Mouse (Mus musculus): ENCODE data around the gene Lrrc23.
"Not testable (repeated sequence)": the region's sequence is repeated elsewhere in the genome, so short reads cannot be mapped to it uniquely, and the experiment has no call there.

The Lrrc23 gene

DNA sequence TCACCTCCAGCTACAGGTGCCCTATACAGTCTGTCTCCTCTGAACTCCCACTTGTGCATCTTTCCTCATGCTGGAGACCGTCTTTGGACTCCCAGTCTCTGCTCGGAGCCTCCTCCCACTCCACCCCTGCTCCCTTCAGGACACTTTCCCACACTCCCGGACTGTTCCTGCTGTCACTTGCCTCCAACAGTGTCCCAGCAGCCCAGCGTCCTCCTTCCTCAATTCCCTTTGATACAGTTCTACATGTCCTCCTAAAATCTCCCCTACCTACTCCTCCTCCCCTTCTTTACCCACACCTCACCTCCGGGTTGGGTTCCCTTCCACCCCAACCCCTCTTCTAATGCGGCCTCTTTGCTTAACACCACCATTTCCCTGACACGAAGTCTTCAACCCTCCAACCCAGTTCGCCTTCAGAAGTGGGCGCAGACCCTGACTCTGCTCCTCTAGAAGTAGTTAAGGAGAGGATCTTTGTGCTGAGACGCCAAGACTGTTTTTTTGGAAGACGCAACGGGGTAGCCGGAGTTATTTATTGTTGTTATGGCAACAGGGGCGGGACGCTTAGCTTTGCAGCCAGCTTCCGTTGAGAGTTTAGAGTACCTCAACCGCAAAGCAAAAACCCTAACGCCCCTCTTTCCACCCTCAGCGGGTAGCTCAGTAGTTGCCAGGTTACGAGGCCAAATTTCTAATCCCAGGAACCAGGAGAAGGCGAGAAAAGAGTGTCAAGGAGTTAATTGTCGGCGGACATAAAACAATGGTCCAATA, at the start of gene Lrrc23:
Gene Lrrc23, minus strand, starts transcription at position 506 of the 762 bp plus-strand sequence.
- peak; percentile 70 to 78 for DNase-seq

DNA sequence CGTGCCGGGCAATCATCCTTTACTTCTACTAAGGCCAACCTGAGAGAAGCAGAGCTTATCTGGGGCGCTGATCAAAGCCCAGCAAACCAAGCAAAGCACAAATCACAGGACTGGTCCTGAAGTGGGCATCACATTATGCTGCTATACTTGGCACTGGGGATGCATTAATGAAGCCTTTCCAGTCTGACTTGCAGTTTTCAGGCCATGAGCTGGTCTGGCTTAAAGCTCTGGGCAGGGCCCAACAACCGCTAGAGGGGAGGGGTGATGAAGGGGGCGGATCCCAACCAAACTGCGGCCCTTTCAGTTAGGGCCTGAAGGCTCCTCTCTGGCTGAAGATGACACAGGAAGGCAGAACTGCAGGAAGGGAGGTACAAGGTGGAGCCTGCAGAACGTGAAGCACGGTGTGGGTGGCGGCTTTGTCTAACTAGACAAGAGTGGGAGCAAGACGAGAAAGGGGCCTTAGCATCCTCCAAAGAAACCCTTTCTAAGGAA, 48.6 kb upstream of the Lrrc23 start:
- DNase-seq = peak; percentile 21 to 60

DNA sequence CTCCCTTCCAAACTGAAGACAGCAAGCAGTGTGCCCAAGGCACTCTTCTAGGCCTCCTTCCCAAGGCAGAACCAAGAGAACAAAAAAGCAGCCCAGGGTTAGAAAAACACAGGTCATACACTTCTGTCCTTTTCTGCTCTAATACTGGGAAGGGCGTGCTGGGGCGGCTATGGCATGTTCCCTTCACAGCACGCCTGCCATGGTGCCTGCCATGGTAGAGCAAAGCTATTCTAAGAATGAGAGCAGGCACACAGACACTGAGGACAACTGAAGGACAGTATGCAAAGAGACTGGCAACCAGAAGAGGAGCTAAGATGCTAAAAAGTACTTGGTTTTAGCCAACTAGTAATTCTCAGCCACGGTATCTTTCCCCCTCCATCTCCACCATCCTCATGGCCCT, 42.5 kb upstream of the Lrrc23 start:
- DNase-seq = no peak

DNA sequence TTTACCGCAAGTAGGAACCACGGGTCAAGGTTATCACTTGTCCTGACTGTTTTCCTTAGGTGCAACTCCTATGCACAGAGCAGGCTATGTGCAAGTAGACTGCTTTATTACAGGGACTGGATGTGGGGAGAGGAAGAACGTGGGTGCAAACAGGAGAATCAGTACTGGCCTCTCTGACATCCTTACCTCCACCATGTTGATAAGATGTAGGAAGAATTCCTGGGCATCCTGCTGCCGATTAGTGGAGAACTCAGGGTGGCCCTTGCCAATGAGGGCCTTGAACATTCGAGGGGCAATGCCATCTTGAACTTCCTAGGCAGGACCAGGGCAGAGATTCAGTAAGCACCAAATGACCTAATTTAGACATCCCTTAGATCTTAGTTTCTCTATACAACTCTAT, 41.4 kb upstream of the Lrrc23 start:
- no peak for DNase-seq

DNA sequence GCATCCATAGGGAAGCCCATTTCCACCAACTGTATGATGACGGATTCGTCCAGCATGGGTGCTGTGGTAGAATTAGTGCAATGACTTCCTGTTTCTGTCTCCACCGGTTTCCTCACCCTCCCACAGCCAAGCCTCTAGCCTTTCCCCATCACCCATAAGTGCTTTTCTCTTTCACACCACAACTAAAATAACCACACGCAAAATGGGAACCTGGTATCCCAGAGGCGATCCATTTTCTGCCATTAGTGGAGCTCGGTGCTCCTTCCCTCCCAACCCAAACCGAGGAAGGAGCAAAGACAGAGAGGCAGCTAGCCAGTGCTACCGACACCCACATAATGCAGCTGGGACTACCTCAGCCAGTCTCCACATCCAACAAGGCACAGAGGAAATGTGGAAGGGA, 38.4 kb upstream of the Lrrc23 start:
- no peak for DNase-seq

DNA sequence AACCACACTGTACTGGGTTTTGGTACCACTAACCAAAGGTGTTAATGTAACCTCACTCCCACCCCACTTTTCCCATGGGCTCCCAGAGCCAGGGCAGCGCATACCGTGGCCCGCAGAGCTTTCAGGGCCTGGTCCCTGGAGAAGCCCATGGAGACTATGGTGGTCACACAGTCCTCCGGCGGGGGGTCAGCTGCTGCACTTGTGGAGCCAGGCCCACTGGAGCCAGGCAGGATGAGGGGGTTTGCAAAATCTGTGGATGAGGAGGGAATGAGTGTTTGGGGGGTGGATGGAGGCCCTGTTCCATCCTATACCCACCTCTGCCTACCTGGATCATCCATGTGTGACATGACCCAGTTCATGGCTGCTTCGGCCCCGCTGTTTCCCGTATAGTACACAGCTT, 38.0 kb upstream of the Lrrc23 start:
- DNase-seq = no peak

DNA sequence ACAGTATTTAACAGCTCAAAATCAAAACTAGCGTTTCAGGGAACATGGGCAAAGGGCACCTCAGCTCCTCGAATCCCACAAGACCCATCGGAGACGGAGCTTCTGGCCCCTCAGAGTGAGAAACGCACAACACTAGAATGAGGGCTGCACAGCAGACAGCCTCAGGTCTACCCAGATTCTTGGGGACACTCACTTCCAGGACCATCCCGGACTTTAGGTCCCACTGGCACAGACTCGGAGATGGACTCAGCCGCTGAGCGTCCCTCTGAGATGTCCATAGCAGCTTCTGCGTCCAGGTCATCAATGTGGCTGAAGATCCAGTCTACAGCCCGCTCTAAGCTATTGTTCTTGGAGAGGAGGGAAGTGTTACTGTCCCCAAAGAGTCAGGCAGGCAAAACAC, 37.6 kb upstream of the Lrrc23 start:
- DNase-seq = no peak

DNA sequence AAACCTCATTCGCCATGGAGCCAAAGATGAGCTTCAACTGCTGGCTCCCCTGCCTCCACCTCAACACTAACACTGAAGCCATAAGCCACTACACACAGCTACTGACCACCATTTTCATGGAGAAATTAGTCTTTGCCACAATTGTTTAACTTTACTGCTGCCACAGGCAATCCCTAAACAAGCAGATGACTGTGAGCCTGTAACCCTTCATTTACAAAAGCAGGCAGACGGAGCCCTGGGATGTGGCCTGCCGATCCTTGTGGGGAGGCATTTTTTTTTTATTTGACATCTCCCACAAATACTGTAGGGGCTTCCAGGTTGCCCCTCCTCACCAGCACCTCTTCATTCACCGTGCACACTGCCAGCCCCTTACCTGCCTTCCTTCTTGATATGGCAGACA, 37.1 kb upstream of the Lrrc23 start:
- no peak for DNase-seq

DNA sequence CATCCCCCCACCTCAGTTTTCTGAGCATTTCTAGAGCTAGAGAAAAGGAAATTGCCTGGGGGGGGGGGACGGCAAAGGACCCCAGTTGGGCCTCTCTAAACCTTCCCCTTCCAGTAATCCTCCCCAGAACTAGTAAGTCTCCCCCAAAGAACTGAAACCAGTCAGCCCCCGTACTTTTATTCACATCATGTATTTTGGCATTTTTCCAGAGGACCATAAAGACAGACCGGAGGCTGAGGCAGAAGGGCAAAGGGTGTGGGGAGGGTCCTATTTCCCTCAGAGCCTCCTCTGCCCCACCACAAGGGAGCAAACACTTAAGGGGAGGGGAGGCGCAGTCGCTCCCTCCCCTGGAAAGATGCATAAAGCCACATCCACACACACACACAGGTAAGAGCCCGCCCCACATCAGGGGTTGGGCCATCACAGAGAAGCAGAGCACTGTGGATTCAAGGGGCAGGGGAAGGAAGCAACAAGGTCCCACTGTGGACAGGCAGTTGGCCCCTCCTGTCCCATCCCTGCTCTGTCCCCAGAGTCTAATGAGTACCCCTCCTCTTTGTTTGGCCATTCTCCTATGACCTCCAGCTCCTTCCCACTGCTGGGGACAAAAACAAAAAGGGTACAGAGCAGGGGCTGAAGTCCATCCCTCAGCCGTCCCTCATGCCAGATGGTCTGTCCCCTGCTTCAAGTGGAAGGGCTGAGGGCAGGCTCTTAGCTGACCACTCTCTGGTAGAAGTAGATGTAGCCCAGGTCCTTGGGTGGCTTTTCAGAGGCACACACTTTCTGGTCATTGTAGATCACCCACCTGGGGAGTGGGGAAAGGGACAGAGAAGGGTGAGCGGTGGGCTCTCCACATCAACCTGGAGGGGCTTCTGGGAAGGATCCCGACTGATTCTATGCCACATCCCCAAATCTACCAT, 35.6 kb upstream of the Lrrc23 start:
- DNase-seq = no peak

DNA sequence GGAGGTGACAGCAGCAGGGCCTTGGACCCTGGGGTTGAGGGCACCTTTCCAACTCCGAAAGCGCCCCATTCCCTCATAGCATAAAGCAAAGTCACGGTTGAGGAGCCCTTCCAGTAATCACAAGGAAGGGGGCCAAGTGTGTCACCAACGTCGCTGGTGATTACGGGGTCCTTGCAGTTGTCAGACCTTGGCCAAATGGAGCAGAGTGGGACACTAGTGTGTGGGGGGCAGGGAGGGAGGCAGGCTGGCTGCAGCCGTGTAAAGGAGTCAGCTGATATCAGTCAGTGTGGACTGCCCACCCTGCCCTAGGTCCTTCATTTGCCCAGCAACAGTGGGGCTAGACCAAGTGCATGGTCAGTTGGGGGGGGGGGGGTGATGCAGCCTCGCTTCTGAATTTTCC, 34.9 kb upstream of the Lrrc23 start:
- DNase-seq = no peak

DNA sequence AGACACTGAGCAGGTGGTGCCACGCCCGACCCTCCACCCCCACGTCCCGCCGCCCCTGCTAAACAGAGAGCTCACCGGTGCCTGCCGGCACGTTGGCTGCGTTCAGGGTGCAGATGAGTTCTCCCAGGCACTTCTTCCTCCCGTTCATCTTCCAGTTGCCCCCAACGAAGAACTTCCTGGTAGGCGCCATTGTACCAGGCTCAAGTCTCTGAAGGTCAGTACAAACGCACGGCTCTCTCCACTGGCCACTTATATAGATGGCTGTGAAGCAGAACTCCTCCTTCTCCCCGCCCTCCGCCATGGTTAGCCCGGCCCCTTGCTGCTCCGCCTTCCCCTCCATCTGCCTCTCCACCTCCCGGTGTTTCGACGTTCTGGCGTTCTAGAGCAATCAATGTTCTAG, 34.4 kb upstream of the Lrrc23 start, which contains the start of gene Tpi1:
Gene Tpi1, minus strand, starts transcription at position 364 of the 400 bp plus-strand sequence.
- DNase-seq = peak; percentile 81 to 82

DNA sequence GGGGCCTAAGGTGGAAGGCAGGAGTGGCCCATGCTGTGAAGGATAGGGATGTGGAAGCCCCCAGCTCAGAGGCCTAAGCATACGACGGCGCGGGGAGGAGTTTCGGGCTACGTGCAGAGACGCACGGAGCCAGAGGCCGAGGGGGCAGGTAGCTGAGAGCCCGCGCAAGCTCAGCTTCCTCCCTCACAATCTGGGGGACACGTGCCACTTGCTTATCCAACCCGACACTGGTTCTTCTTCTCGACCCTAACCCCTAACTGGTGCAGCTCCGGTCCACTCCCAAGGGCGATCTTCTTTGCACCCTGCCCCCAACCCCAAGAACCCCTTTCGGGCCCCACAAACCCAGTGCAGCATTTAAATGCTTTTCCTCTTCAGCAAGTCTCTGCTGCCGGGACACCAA, 34.0 kb upstream of the Lrrc23 start:
- DNase-seq = peak; percentile 67 to 78

DNA sequence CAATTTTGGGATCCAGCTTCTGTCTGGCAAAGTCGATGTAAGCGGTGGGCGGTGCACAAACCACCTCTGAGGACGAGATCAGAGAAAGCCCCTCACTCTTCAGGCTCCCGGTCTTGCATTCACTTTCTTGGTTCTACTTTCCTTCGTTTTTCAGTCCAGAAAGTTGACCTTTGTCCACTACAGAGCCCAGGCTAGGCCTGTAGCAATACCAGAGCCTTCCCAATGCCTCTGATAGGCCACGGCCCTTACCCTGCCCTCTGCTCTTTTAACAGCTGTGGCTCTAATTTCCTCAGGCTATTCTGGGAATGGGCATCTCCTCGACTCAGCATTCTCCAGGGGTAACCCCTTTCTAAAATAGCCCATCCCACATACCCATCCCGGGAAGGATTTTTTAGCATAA, 33.3 kb upstream of the Lrrc23 start:
- no peak for DNase-seq

DNA sequence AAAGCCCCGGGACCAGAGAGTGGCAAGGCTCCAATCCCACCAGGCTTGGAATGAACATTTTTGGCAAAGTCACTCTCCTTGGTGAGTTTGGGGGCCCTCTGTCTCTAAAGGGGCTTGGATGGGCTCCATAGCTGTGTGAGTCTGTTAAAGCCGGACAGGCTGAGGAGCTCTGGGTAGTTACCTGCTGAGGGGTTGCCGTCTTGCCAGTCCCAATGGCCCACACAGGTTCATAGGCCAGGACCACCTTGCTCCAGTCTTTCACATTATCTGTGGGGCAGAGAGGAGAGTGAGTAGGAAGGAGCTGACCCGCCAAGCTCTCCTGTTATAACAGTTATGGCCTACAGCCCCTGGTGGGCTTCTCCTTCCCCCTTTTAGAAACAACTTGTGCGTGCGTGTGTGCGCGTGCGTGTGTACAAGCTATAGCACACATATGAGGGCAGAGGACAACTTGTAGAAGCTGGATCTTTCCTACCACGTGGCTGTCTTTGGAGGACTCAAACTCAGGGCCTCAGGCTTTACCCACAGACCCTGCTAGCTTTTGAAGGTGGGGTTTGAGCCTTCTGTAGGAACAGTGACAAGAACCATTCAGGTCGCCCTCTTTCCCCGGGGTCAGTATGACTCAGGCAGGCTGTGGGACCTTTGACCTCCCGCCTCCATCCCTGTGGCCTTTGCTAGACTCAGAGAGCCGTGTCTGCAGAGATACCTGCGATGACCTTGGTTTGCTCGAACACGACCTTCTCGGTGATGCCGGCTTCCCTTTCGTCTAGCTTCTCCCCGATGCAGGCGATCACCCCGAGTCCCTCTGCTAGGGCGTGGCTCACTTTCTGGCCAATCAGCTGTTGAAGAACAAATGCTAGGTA, 32.4 kb upstream of the Lrrc23 start:
- DNase-seq = no peak

DNA sequence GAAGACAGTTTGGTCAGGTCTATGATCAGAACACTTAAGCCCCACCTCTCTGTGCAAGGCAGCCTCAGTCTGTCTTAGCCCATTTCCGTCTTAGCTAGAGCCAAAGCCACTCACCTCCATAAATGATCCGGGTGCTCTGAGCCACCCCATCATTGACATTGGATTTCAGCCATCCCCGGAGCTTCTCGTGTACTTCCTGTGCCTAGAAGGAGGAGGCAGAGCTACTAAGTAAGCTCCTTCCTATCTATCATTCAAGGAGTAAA, 31.8 kb upstream of the Lrrc23 start:
- no peak for DNase-seq

DNA sequence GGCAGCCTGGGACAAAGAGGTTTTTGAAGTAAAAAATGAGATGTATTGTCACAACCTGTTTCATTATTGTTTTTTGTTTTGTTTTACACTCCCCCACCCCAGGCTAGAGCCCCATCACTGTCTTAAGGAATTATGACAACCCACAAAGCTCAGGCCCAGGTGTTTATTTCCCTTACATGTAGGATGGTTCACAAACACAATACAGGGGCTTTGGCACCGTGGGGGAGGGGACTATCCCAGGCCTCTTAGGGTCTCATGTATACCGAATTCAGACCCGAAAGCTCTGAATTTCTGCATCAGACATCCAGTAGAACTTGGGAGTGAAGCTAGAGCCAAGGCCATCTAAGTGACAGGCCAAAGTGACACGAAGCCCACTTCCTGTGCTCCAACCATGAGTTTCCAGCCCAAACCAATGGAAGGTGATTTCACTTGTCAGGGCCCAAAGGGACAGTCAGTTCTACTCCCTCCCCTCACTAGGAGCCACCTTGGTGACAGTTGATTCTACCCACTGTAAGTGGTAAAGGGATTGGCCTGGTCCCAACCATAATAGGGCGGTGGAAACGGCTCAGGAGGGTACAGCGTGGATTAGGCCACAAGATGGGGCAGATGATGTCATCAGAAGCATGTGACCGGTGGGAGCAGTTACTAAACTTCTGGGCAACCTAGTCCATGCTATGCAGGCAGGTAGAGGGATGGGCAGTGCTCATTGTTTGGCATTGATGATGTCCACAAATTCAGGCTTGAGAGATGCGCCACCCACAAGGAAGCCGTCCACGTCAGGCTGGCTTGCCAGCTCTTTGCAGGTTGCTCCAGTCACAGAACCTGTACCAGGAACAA, 31.3 kb upstream of the Lrrc23 start:
- not testable (repeated sequence) for DNase-seq

DNA sequence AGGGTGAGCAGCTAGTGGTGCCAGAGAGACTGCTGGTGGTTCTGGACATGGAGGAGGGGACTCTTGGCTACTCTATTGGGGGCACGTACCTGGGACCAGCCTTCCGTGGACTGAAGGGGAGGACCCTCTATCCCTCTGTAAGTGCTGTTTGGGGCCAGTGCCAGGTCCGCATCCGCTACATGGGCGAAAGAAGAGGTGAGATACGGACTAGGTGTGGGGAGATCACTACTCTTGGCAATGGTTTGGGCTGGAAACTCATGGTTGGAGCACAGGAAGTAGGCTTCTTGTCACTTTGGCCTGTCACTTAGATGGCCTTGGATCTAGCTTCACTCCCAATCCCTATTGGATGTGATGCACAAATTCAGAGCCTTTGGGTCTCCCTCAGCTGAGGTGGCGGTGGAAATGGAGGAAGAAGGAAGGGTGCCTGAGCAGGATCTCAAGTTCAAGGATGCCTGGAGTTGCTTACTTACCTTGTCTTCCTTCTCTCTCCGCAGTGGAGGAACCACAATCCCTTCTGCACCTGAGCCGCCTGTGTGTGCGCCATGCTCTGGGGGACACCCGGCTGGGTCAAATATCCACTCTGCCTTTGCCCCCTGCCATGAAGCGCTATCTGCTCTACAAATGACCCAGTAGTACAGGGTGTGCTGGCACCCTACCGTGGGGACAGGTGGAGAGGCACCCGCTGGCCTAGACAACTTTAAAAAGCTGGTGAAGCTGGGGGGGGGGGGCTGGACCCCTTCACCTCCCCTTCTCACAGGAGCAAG, 30.4 kb upstream of the Lrrc23 start:
- DNase-seq = no peak

DNA sequence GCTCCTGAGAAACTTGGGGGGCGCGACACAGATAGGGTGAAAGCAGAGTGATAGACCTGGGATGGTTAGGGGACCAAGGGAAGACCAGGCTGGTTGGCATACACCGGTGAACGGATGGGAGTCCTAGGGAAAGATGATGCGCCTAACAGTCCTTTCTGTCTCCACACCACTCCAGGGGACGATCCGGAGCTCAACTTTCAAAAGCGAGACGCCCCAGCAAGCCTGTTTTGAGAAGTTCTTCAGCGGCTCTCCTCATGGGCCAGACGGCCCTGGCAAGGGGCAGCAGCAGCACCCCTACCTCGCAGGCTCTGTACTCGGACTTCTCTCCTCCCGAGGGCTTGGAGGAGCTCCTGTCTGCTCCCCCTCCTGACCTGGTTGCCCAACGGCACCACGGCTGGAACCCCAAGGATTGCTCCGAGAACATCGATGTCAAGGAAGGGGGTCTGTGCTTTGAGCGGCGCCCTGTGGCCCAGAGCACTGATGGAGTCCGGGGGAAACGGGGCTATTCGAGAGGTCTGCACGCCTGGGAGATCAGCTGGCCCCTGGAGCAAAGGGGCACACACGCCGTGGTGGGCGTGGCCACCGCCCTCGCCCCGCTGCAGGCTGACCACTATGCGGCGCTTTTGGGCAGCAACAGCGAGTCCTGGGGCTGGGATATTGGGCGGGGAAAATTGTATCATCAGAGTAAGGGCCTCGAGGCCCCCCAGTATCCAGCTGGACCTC, 29.7 kb upstream of the Lrrc23 start:
- peak; percentile 76 for DNase-seq

DNA sequence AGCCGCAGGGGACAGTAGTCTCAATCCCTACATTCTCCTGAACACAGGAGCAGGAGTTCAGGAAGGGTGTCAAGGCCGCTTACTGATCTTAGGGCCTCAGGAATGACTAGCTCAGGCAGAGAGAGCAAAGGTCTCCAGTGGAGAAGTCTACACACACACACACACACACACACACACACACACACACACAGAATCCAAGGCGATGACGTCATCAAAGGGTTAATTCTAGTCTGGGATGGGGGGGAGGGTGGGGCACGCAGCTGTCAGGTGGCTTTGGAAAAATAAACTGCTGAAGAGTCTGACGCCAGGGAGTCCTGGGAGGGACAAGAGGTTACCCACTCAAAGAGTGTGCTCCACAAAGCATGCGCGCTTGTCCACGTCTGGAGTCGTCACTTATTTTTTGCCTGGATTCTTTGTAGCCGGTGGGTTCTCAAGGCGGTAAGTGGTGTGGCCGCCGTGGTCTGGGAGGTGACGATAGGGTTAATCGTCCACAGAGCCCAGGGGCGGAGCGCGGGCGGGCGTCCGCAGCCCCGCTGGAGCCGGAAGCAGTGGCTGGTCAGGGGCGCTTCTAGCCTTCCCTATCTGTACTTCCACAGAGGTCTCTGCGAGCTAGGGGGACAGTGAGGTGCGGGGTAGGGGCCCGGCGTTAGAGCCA, 29.0 kb upstream of the Lrrc23 start, which contains the start of gene Spsb2:
Gene Spsb2, plus strand, starts transcription at position 304 of the 655 bp plus-strand sequence.
- DNase-seq = peak; percentile 35 to 43

DNA sequence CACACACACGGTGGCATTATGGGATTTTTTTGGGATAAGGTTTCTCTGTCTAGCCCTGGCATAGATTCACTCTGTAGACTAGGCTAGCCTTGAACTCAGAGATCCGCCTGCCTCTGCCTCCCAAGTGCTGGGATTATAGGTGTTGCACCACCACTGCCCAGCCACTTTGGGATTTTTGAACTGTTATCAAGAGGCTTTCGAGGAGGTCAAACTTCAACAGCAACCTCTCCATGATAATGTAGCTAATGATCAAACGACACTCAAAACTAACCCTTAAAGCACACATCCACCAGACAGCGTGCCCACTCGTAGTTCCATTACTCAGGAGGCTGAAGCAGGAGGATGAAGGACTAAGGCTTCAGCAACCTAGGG, 28.4 kb upstream of the Lrrc23 start:
- DNase-seq = no peak

Measured in thymus, postnatal 36 days (tissue).